Mouse (Mus musculus) spleen, adult 2 months (tissue): ENCODE results near the gene E130308A19Rik. TPM values are rescaled to one million over a fixed set of nuclear protein-coding genes. Genes with fewer than 3 reads are reported as not detected.
A peak's percentile ranks its signal among the peaks of the same experiment; 100 is the strongest.
"Not testable (repeated sequence)": the region's sequence is repeated elsewhere in the genome, so short reads cannot be mapped to it uniquely, and the experiment has no call there.

Experiments
- DNase-seq, 2 experiments: peaks; one replicate each; pipeline versions ENCODE4 v3.0.0 to v3.0.0-alpha.2; 2012 to 2021; ENCODE audit warnings: low spot score in 2 of 2, low read depth in 1 of 2
- H3K27ac ChIP-seq: fragments of 200-500 bp; 2 replicates; pipeline ENCODE4 v1.5.1; 2012; ENCODE audit warnings: low read length, inconsistent platforms; ENCODE audit not compliant: insufficient read depth
- H3K27me3 ChIP-seq: fragments of 200-500 bp; 2 replicates; pipeline ENCODE4 v1.6.1; 2012; ENCODE audit warnings: mild to moderate bottlenecking, moderate library complexity, low read length, inconsistent platforms; ENCODE audit not compliant: control insufficient read depth, insufficient read depth
- H3K36me3 ChIP-seq: fragments of 200-500 bp; 2 replicates; pipeline ENCODE4 v1.6.1; 2012; ENCODE audit warnings: mild to moderate bottlenecking, low read length, inconsistent platforms; ENCODE audit not compliant: control insufficient read depth, insufficient read depth
- H3K4me1 ChIP-seq: fragments of 200-500 bp; 2 replicates; pipeline ENCODE4 v1.6.1; 2011; ENCODE audit warnings: inconsistent platforms; ENCODE audit not compliant: control insufficient read depth, insufficient read depth, insufficient read length
- H3K4me3 ChIP-seq: fragments of 200-500 bp; 2 replicates; pipeline ENCODE4 v1.5.1; 2011; ENCODE audit warnings: mild to moderate bottlenecking, inconsistent platforms; ENCODE audit not compliant: insufficient read depth, insufficient read length; ENCODE audit errors: extremely low read depth
- CTCF ChIP-seq: fragments of 200-500 bp; IDR thresholded peaks from 2 replicates; pipeline ENCODE4 v1.5.1; 2011; ENCODE audit warnings: mild to moderate bottlenecking, inconsistent platforms; ENCODE audit not compliant: insufficient read depth, insufficient read length, insufficient replicate concordance; ENCODE audit errors: extremely low read depth
- POLR2A ChIP-seq: fragments of 200-500 bp; IDR thresholded peaks from 2 replicates; pipeline ENCODE4 v1.6.1; 2011; ENCODE audit warnings: low read depth, low read length, inconsistent platforms
- WGBS: fragments of 180-500 bp; shearing (Covaris S2); methylation state at CpG from one replicate; pipeline ENCODE4 v1.1.7; 2018; 5-methylcytosine and 5-hydroxymethylcytosine counted together
- polyA plus RNA-seq: library from polyadenylated mRNA; depleted of rRNA; stranded (reverse); fragments of >200 nt; gene quantifications from 2 replicates; pipeline ENCODE4 v1.2.3, GENCODE M21; 2012

Gene E130308A19Rik
- polyA plus RNA-seq, 1 experiment = 5.4 TPM

DNA sequence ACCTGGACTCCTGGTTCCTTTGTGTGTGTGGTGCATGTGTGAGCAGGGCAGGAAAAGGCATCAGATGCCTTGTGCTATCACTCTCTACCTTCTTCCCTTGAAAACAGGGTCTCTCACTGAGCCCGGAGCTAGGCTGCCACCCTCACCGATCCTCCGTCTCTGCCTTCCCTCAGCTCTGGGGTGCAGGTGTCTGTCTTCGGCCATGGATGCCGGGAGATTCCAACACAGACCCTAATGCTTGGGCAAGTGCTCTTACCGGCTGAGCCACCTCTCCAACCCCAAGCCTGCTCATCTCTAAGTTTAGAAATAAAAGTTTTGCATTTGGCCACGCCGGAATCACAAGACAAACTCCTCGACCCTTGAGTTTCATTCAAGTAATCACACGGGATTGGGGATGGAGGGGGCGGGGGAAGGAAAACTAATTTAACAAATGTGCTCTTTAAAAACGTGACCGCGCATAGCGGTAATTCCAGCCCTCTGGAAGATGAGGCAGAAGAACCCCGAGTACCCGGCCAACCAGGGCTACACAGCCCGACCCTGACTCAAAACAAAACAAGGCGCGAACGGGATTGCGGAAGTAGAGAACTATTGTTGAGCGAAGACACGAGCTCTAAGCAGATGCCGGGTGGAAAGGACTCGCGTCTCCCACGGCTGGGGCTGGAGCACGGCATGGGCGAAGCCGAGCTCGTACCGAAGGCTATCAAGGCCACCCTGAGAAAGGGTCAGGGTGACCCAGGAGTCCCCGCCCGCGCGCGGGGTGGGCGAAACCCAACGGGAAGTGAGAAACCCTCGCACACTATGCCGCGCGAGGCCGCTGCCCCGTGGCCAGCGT, 157.1 kb downstream of the E130308A19Rik start:
- Histone ChIP-seq H3K27me3 (no peaks in the 10 kb centered on the region), H3K4me3 (peak overlapping the region; percentile 93), H3K27ac (peak overlapping the region; percentile 42), H3K36me3 (no peaks in the 10 kb centered on the region), H3K4me1 (no peaks in the 10 kb centered on the region; the same call in 1 of the 2 replicates)
- TF ChIP-seq POLR2A (no peak), CTCF (no peak)
- DNase-seq = no peak
- under 1% methylated on average over 47 of the region's 47 CpGs for WGBS

DNA sequence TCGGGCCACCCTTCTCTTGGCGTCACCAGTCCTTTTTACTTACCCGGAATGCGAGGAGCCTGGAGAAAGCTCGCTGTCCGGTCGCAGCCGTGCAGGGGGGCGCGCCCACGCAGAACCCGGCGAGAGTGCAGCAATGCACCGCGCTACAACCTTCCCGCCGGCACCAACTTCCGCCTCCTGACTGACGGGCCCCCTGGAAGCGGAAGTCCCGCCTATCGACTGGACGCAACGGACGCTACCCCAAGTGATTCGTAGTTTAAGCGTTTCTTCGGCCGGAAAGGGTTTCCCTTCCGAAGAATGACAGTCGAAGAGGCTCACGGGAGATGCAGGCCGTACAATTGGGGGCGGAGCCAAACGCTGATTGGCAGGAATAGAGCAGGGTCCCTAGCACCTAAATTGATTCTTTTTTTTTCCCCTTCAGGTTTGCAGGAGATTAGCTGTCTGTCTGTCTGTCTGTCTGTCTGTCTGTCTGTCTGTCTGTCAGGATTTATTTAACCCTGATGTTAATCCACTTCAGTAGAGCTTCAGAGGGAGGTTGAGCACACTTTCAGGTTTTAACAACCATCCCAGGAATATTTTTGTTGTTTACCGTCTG, 157.8 kb downstream of the E130308A19Rik start:
- no peaks in the 10 kb centered on the region; the same call in 1 of the 2 replicates for H3K4me1 ChIP-seq
- H3K27me3 ChIP-seq = no peaks in the 10 kb centered on the region
- peak overlapping the region; percentile 93 for H3K4me3 ChIP-seq
- peak overlapping the region; percentile 42 for H3K27ac ChIP-seq
- DNase-seq = peak; percentile 95 to 97
- no peak for TF ChIP-seq CTCF
- TF ChIP-seq POLR2A = peak; percentile 47
- no peaks in the 10 kb centered on the region for H3K36me3 ChIP-seq
- WGBS = 2% methylated on average over 36 of the region's 36 CpGs

DNA sequence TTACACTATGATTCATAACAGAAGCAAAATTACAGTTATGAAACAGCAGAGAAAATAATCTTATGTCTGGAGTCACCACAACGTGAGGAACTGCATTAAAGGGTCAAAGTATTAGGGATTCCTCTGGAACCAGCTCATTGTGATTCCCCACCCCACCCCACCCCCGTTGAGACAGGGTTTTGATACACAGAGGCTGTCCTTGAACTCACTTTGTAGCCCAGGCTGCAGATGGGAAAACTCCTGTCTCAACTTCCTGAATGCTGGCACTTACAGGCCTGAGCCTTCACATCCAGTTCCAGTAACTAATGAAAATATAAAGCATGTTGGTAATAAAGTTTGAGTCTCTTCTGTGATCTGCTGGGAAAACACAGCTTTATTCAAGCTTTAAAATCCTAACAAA, 159.4 kb downstream of the E130308A19Rik start:
- H3K27ac ChIP-seq = no peak overlapping the region

DNA sequence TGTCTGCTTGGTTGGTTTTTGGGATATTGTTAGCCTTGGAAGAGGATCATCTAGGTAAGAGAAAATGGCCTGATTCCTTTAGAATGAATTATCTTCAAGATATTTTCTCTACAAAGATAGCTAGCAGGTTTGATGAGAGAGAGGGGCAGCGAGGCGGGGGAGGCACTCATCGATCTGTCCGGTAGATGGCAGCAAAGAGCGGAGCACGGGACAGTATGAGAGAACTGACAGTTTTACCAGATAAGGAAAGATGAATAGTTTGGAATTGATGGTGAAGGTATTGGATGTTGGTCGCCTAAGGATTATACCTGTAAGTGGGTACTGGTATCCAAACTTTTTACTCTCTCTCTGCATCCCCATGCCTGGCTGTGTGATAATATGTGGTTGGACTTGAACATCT, 160.7 kb downstream of the E130308A19Rik start:
- H3K27ac ChIP-seq = no peak overlapping the region

More for the DNA sequence above, 159.4 kb downstream of the E130308A19Rik start:
- DNase-seq = no peak
- TF ChIP-seq CTCF (no peak), POLR2A (no peak)
- Histone ChIP-seq H3K4me3 (no peak overlapping the region), H3K4me1 (no peaks in the 10 kb centered on the region; the same call in 1 of the 2 replicates), H3K27me3 (no peaks in the 10 kb centered on the region), H3K36me3 (no peaks in the 10 kb centered on the region)
- WGBS = 47% methylated on average over 2 of the region's 2 CpGs

DNA sequence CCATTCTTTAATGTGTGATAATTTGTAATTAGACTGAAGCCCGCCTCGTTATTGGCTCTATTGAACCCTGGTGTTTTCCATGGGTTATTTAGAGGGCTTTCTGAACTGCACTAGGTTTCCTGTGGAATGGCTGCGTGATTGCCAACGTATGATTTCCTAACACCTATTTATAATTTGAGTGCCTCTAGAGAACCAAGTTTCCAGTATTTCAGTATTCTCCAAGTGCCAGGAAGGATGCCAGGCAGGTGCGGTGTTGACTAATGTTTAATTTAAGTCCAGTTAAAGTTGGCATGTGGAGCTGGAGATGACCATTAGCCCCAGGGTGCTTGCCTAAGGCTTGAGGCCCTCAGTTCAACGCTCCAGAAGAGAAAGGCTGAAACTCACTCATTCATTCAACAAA, 161.1 kb downstream of the E130308A19Rik start:
- TF ChIP-seq CTCF (no peak), POLR2A (no peak)
- DNase-seq = no peak
- Histone ChIP-seq H3K27ac (no peak overlapping the region), H3K4me3 (no peak overlapping the region), H3K4me1 (no peaks in the 10 kb centered on the region; the same call in 1 of the 2 replicates), H3K27me3 (no peaks in the 10 kb centered on the region), H3K36me3 (no peaks in the 10 kb centered on the region)
- WGBS = 73% methylated on average over 6 of the region's 6 CpGs

More for the DNA sequence above, 160.7 kb downstream of the E130308A19Rik start:
- WGBS = 2% methylated on average over 7 of the region's 7 CpGs
- peak in 1 of 2 experiments; percentile 76 for DNase-seq
- H3K36me3 ChIP-seq = no peaks in the 10 kb centered on the region
- peak; percentile 96 for TF ChIP-seq CTCF
- TF ChIP-seq POLR2A = no peak
- no peak overlapping the region for H3K4me3 ChIP-seq
- no peaks in the 10 kb centered on the region for H3K27me3 ChIP-seq
- H3K4me1 ChIP-seq = no peaks in the 10 kb centered on the region; the same call in 1 of the 2 replicates

DNA sequence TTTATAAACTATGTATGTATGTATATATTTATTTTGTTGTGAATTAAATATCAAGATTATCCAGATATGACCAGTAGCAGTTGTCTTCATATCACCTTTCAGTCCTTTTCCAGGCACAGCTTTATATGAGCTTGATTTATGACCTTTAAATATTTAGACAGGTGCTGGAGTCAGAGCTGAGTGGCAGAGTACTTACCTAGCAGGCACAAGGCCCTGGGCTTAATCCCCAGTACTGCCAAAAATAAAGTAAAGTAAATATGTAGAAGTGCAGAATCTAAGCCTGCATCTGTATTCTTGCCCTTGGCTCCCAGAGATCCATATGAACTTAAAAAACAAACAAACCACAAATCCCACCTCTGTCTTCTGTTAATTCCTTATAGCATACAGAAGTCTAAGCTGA, 163.0 kb downstream of the E130308A19Rik start:
- H3K4me3 ChIP-seq = no peak overlapping the region
- no peaks in the 10 kb centered on the region for H3K27me3 ChIP-seq
- no peaks in the 10 kb centered on the region for H3K4me1 ChIP-seq
- DNase-seq = no peak
- no peak for TF ChIP-seq CTCF
- no peak for TF ChIP-seq POLR2A
- no peaks in the 10 kb centered on the region for H3K36me3 ChIP-seq
- no peak overlapping the region for H3K27ac ChIP-seq

DNA sequence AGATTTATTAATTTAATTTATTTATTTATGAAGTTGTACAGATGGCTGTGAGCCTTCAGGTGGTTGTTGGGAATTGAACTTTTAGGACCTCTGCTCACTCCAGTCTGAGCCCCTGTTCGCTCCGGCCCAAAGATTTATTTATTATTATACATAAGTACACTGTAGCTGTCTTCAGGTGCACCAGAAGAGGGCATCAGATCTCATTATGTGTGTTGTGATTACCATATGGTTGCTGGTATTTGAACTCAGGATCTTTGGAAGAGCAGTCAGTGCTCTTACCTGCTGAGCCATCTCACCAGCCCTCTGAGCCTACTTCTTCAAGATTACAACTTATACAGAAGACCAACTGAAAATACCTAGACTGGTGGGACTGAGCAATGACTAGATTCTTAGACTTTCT, 167.6 kb downstream of the E130308A19Rik start:
- H3K4me1 ChIP-seq, H3K27me3 ChIP-seq, H3K4me3 ChIP-seq, H3K36me3 ChIP-seq, DNase-seq, H3K27ac ChIP-seq: not testable (repeated sequence)
- 77% methylated on average over 2 of the region's 2 CpGs for WGBS
